Mouse (Mus musculus) intestine, postnatal 0 days (tissue): Measurements from ENCODE around the gene Amot. TPM values are rescaled to one million over a fixed set of nuclear protein-coding genes. Genes with fewer than 3 reads are reported as not detected.

Experiments
- ATAC-seq: fragments of 200-750 bp; cut with Nextera tagmentation; 2 replicates; pipeline ENCODE4 v1.8.0; 2017; ENCODE audit warnings: mild to moderate bottlenecking, moderate TSS enrichment, moderate library complexity
- H3K27ac ChIP-seq: fragments of 300-500 bp; sonication (generic); 2 replicates; pipeline ENCODE4 v1.5.1; 2014; ENCODE audit warnings: mild to moderate bottlenecking, low read depth, low read length, moderate library complexity
- H3K27me3 ChIP-seq: fragments of 300-500 bp; sonication (generic); replicated peaks from 2 replicates; pipeline ENCODE4 v1.6.1; 2014; ENCODE audit warnings: low read length, mixed read lengths; ENCODE audit not compliant: control insufficient read depth, insufficient read depth
- H3K36me3 ChIP-seq: fragments of 300-500 bp; sonication (generic); 2 replicates; pipeline ENCODE4 v1.6.1; 2014; ENCODE audit warnings: mild to moderate bottlenecking, moderate library complexity; ENCODE audit not compliant: control insufficient read depth, insufficient read depth
- H3K4me1 ChIP-seq: fragments of 300-500 bp; sonication (generic); replicated peaks from 2 replicates; pipeline ENCODE4 v1.6.1; 2014; ENCODE audit warnings: antibody characterized with exemption, low read length, mixed read lengths; ENCODE audit not compliant: control insufficient read depth, insufficient read depth
- H3K4me2 ChIP-seq: fragments of 300-500 bp; sonication (generic); replicated peaks from 2 replicates; pipeline ENCODE4 v1.6.1; 2014; ENCODE audit warnings: low read depth, mild to moderate bottlenecking, moderate library complexity
- H3K4me3 ChIP-seq: fragments of 300-500 bp; sonication (generic); 2 replicates; pipeline ENCODE4 v1.5.1; 2014; ENCODE audit warnings: low read depth, low read length
- H3K9ac ChIP-seq: fragments of 300-500 bp; sonication (generic); 2 replicates; pipeline ENCODE4 v1.6.1; 2014; ENCODE audit warnings: mild to moderate bottlenecking, low read depth, low read length
- H3K9me3 ChIP-seq: fragments of 300-500 bp; sonication (generic); 2 replicates; pipeline ENCODE4 v1.6.1; 2016; ENCODE audit warnings: mixed run types; ENCODE audit not compliant: control insufficient read depth
- CTCF ChIP-seq: sonication (generic); IDR thresholded peaks from 2 replicates; pipeline ENCODE4 v1.5.1; 2016; ENCODE audit warnings: low read depth, mild to moderate bottlenecking, control low read depth, antibody characterized with exemption, moderate library complexity
- WGBS: fragments of 180-500 bp; shearing (Covaris S2); extraction: QIAGEN DNeasy Blood & Tissue Kit; methylation state at CpG from one replicate; pipeline ENCODE4 v1.1.7; 2014; 5-methylcytosine and 5-hydroxymethylcytosine counted together
- polyA plus RNA-seq: library from polyadenylated mRNA; unstranded; fragments of >200 nt; fragmentation: Nextera tagmentation; extraction: Ambion mirVana; gene quantifications from 2 replicates; pipeline ENCODE4 v1.2.1, GENCODE M21; 2015

Amot gene
- 6.3 TPM in 2 replicates for polyA plus RNA-seq

GRCm38 (mm10) chrX:145504717-145505415, at the start of gene Amot:
Amot (minus strand) TSS chrX:145505181.
- Histone ChIP-seq H3K4me2 (peak within 1 kb of the TSS; percentile 65), H3K9ac (0 out of 2 replicates have a peak within 1 kb of the TSS, but pooled peaks have one; percentile 26), H3K36me3 (no peaks in the 10 kb centered on the region), H3K4me3 (peak within 1 kb of the TSS; percentile 51), H3K4me1 (no peaks in the 10 kb centered on the region), H3K27ac (peak within 1 kb of the TSS; percentile 35; the same call in 1 of the 2 replicates), H3K27me3 (no peaks in the 10 kb centered on the region), H3K9me3 (no peaks in the 10 kb centered on the region)
- ATAC-seq = peak; percentile 90
- no peak for TF ChIP-seq CTCF
- WGBS = 19% methylated on average over 34 of the region's 34 CpGs

DNA sequence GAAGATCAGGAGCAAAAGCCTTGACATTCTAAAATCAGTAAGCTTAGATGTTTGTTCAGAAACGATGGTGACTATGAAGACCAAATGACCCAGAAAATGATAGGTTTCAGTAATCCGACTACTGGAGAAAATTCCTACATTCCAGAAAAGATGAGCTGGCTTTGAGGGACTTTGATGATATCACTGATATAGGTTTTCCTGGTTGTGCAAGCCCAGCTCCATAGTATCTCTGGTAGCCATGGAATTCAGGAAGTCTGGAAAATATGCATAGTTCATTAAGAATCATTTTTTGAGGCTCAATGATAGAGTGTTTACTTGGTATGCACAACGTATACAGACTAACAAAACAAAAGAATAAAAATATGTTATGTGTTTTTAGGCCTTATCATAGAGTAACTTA, 40.1 kb upstream of the Amot start:
- H3K36me3 ChIP-seq = no peaks in the 10 kb centered on the region
- no peak for TF ChIP-seq CTCF
- H3K27me3 ChIP-seq = no peaks in the 10 kb centered on the region
- 80% methylated on average over 3 of the region's 3 CpGs for WGBS
- H3K9ac ChIP-seq = no peak overlapping the region
- no peaks in the 10 kb centered on the region for H3K4me1 ChIP-seq
- no peak for ATAC-seq
- H3K4me2 ChIP-seq = no peak overlapping the region
- H3K27ac ChIP-seq = no peak overlapping the region
- no peaks in the 10 kb centered on the region for H3K9me3 ChIP-seq
- H3K4me3 ChIP-seq = no peak overlapping the region

GRCm38 (mm10) chrX:145543602-145544490, 38.9 kb upstream of the Amot start:
- Histone ChIP-seq H3K4me1 (no peaks in the 10 kb centered on the region), H3K27ac (no peak overlapping the region), H3K9ac (no peak overlapping the region), H3K27me3 (no peaks in the 10 kb centered on the region), H3K36me3 (no peaks in the 10 kb centered on the region), H3K4me3 (no peak overlapping the region), H3K4me2 (no peak overlapping the region), H3K9me3 (no peaks in the 10 kb centered on the region)
- peak; percentile 98 for ATAC-seq
- TF ChIP-seq CTCF = no peak
- 50% methylated on average over 4 of the region's 4 CpGs for WGBS

DNA sequence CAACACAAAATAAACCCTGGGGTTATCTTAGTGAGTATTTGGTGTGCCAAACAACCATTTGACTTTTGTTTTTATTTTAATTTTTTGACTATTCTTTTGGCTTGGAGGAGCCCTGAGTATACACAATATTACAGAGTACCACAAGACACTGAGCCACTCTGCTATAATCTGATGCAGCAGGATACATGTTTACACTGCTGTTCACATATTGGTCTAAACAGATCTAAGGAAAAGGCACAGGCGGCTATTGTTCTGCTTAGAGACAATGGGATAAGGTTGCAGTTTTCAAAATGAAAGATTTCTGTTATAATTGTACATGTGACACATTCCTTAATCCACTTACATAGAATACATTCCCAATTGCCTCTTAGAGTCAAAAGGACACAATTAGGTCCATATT, 36.1 kb upstream of the Amot start:
- no peak overlapping the region for H3K4me3 ChIP-seq
- WGBS = 89% methylated on average over 1 of the region's 1 CpGs
- no peak overlapping the region for H3K27ac ChIP-seq
- H3K27me3 ChIP-seq = no peaks in the 10 kb centered on the region
- no peak overlapping the region for H3K4me2 ChIP-seq
- H3K9ac ChIP-seq = no peak overlapping the region
- no peaks in the 10 kb centered on the region for H3K9me3 ChIP-seq
- no peaks in the 10 kb centered on the region for H3K4me1 ChIP-seq
- TF ChIP-seq CTCF = no peak
- no peaks in the 10 kb centered on the region for H3K36me3 ChIP-seq
- no peak for ATAC-seq

- WGBS = 85% methylated on average over 1 of the region's 1 CpGs
- Histone ChIP-seq H3K4me2 (no peak overlapping the region), H3K4me3 (no peak overlapping the region), H3K9me3 (no peaks in the 10 kb centered on the region), H3K9ac (no peak overlapping the region), H3K4me1 (no peaks in the 10 kb centered on the region), H3K36me3 (no peaks in the 10 kb centered on the region), H3K27ac (no peak overlapping the region), H3K27me3 (no peaks in the 10 kb centered on the region)
- no peak for ATAC-seq
- peak; percentile 56 for TF ChIP-seq CTCF
These were observed 35.3 kb upstream of the Amot start for GRCm38 (mm10) chrX:145540321-145540720.

GRCm38 (mm10) chrX:145529602-145530001, 24.6 kb upstream of the Amot start:
- Histone ChIP-seq H3K27ac (no peak overlapping the region), H3K9ac (no peak overlapping the region), H3K27me3 (no peaks in the 10 kb centered on the region), H3K4me1 (no peaks in the 10 kb centered on the region), H3K4me3 (no peak overlapping the region), H3K36me3 (no peaks in the 10 kb centered on the region), H3K9me3 (no peaks in the 10 kb centered on the region), H3K4me2 (no peak overlapping the region)
- TF ChIP-seq CTCF = no peak
- no peak for ATAC-seq
- WGBS = 36% methylated on average over 1 of the region's 1 CpGs
